Comparison of ENCODE assay signal across 8 mouse cellular contexts in the genomic region with DNA sequence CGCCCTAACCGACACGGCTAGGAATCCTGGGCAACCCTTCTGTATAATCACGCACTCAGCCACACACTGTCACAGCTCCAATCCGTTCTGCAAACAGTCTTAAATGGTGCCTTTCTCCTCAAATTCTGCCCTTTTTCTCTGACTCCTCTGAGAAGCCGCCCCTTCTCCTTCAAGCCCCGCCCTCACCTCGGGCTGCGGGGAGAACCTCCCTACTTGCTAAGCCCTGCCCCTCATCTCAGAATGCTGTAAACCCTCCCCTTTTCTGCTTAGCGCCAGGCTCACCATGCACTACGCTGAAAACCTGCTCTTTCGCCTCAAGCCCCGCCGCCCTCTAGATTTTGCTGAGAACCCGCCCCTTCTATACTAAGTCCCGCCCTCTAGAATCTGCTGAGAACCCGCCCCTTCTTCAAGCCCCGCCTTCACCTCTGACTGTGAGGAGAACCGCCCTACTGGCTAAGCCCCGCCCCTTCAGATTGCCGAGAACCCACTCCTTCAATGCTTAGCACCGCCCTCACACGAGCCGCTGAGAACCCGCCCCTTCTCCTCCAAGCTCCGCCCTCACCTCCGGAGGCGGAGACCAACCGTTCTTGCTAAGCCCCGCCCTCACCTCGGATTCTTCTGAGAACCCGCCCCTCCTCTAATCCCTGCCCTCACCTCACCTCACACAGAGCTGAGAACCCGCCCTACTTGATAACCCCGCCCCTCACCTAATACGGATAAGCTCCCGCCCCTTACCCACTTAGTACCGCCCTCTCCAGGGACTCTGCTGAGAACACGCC. TPM values are rescaled to one million over a fixed set of nuclear protein-coding genes. Genes with fewer than 3 reads are reported as not detected.
A peak's percentile ranks its signal among the peaks of the same experiment; 100 is the strongest.
DNase-seq lines count a peak whose midpoint lies in the region; ATAC-seq lines count a peak whose summit lies in the region.

No protein-coding gene starts in this region.

- H3K4me1 ChIP-seq in hindbrain, embryonic 11.5 days (replicated peaks; ENCODE audit: control insufficient read depth, insufficient read depth, low read length) = no peaks in the 10 kb centered on the region

- peak overlapping the region; percentile 41 for H3K4me3 ChIP-seq in hindbrain, embryonic 11.5 days (ENCODE audit: low read depth, low read length)

- ATAC-seq in hindbrain, embryonic 11.5 days (ENCODE audit: low FRiP score) = peak; percentile 95

- H3K9ac ChIP-seq in hindbrain, embryonic 11.5 days (ENCODE audit: low read depth, low read length) = peak overlapping the region; percentile 56

- under 1% methylated on average over 38 of the region's 38 CpGs for WGBS in hindbrain, embryonic 11.5 days

- H3K4me2 ChIP-seq in hindbrain, embryonic 11.5 days (replicated peaks; ENCODE audit: low read depth, low read length) = peak overlapping the region; percentile 56

- no peaks in the 10 kb centered on the region for H3K9me3 ChIP-seq in hindbrain, embryonic 11.5 days (ENCODE audit: control insufficient read depth, low read length)

- peak; percentile 100 for DNase-seq in Muller cell, postnatal 12 days (ENCODE audit: inconsistent ontology term)
- DNase-seq in cerebellum, adult 9-11 months = peak; percentile 100
- peak; percentile 98 to 99 for DNase-seq in frontal cortex, adult 2 months (ENCODE audit: extremely low spot score in 1 of 2, low spot score in 1 of 2)
- peak; percentile 98 for DNase-seq in hindbrain, embryonic 11.5 days (ENCODE audit: low spot score)
- peak; percentile 97 to 98 for DNase-seq in layer of hippocampus, postnatal 10 days (ENCODE audit: low spot score in 2 of 2)
- DNase-seq in lung, postnatal 10 days = peak; percentile 99
- peak; percentile 99 for DNase-seq in ovary, postnatal 36 days (ENCODE audit: low spot score)
- peak; percentile 92 for DNase-seq in thymus, postnatal 25 days

- no peaks in the 10 kb centered on the region for H3K27me3 ChIP-seq in hindbrain, embryonic 11.5 days (ENCODE audit: control insufficient read depth, insufficient read depth, low read length)

- no peaks in the 10 kb centered on the region for H3K36me3 ChIP-seq in hindbrain, embryonic 11.5 days (ENCODE audit: control insufficient read depth, insufficient read depth, low read length)

- peak overlapping the region; percentile 88 for H3K27ac ChIP-seq in hindbrain, embryonic 11.5 days (ENCODE audit: low read depth, low read length)

RNA-seq across cellular contexts. Expression of gene Zfp78, which starts 0.6 kb away (rescaled TPM):
- 2.6 and 3.3 TPM in 2 replicates for polyA plus RNA-seq in frontal cortex, adult 2 months (2012; rRNA removed)
- 3.4 and 3.5 TPM in 2 replicates for polyA plus RNA-seq in hindbrain, embryonic 11.5 days (2014; fragmentation: Nextera tagmentation; extraction: Ambion mirVana)
- 1 to 10 TPM; 5.2 to 5.8 TPM for total RNA-seq in layer of hippocampus, postnatal 10 days (2021)

RNA-seq across cellular contexts. Expression of gene Gm3854, which starts 18.9 kb away (rescaled TPM):
- polyA plus RNA-seq in frontal cortex, adult 2 months (2012; rRNA removed) = 4.0 and 5.0 TPM in 2 replicates
- 2.5 and 3.7 TPM in 2 replicates for polyA plus RNA-seq in hindbrain, embryonic 11.5 days (2014; fragmentation: Nextera tagmentation; extraction: Ambion mirVana)
- total RNA-seq in layer of hippocampus, postnatal 10 days (2021) = 1 to 10 TPM; 5.6 to 6.8 TPM

RNA-seq across cellular contexts. Expression of gene Zfp28, which starts 20.6 kb away (rescaled TPM):
- polyA plus RNA-seq in frontal cortex, adult 2 months (2012; rRNA removed) = 9.7 and 13.7 TPM in 2 replicates
- polyA plus RNA-seq in hindbrain, embryonic 11.5 days (2014; fragmentation: Nextera tagmentation; extraction: Ambion mirVana) = 14.2 and 15.3 TPM in 2 replicates
- 10 to 100 TPM in 1 of 2 experiments, 1 to 10 TPM in 1; 8.6 to 10.3 TPM for total RNA-seq in layer of hippocampus, postnatal 10 days (2021)

RNA-seq across cellular contexts. Expression of gene Zfp583, which starts 31.4 kb away (rescaled TPM):
- polyA plus RNA-seq in frontal cortex, adult 2 months (2012; rRNA removed) = 6.8 and 8.1 TPM in 2 replicates
- polyA plus RNA-seq in hindbrain, embryonic 11.5 days (2014; fragmentation: Nextera tagmentation; extraction: Ambion mirVana) = 8.5 and 10.3 TPM in 2 replicates
- 10 to 100 TPM; 17.6 to 17.8 TPM for total RNA-seq in layer of hippocampus, postnatal 10 days (2021)

RNA-seq across cellular contexts. Expression of gene Smim17, which starts 36.1 kb away (rescaled TPM):
- 7.0 and 8.9 TPM in 2 replicates for polyA plus RNA-seq in frontal cortex, adult 2 months (2012; rRNA removed)
- polyA plus RNA-seq in hindbrain, embryonic 11.5 days (2014; fragmentation: Nextera tagmentation; extraction: Ambion mirVana) = 0.76 and 0.78 TPM in 2 replicates
- total RNA-seq in layer of hippocampus, postnatal 10 days (2021) = 10 to 100 TPM; 18.5 to 19.0 TPM

Comparison
In these comparisons a context has a peak if more than half of its experiments do, and no peak if none do; other contexts are left out.
1. Peak in every context shown above with its lines: DNase-seq, ATAC-seq, H3K4me3 ChIP-seq and H3K27ac ChIP-seq.